Mouse (Mus musculus) heart, embryonic 15.5 days (tissue): ENCODE data around the gene Sox8. TPM values are rescaled to one million over a fixed set of nuclear protein-coding genes. Genes with fewer than 3 reads are reported as not detected.

ENCODE experiments used
- ATAC-seq: fragments of 200-750 bp; cut with Nextera tagmentation; replicated peaks from 2 replicates; pipeline ENCODE4 v1.8.0; 2017; ENCODE audit warnings: low read depth, moderate TSS enrichment; ENCODE audit not compliant: insufficient number of reproducible peaks, insufficient read depth, low FRiP score
- H3K27ac ChIP-seq: fragments of 300-500 bp; sonication (generic); 2 replicates; pipeline ENCODE4 v1.5.1; 2015; ENCODE audit warnings: mild to moderate bottlenecking, inconsistent platforms
- H3K27me3 ChIP-seq: fragments of 300-500 bp; sonication (generic); 2 replicates; pipeline ENCODE4 v1.6.1; 2015; ENCODE audit warnings: inconsistent platforms
- H3K36me3 ChIP-seq: fragments of 300-500 bp; sonication (generic); 2 replicates; pipeline ENCODE4 v1.6.1; 2015; ENCODE audit warnings: mild to moderate bottlenecking, inconsistent platforms
- H3K4me1 ChIP-seq: fragments of 300-500 bp; sonication (generic); replicated peaks from 2 replicates; pipeline ENCODE4 v1.6.1; 2015; ENCODE audit warnings: inconsistent platforms
- H3K4me2 ChIP-seq: fragments of 300-500 bp; sonication (generic); 2 replicates; pipeline ENCODE4 v1.6.1; 2015; ENCODE audit warnings: inconsistent platforms, mild to moderate bottlenecking, moderate library complexity
- H3K4me3 ChIP-seq: fragments of 300-500 bp; sonication (generic); 2 replicates; pipeline ENCODE4 v1.5.1; 2015; ENCODE audit warnings: mild to moderate bottlenecking, inconsistent platforms
- H3K9ac ChIP-seq: fragments of 300-500 bp; sonication (generic); 2 replicates; pipeline ENCODE4 v1.6.1; 2015; ENCODE audit warnings: mild to moderate bottlenecking, inconsistent platforms
- H3K9me3 ChIP-seq: fragments of 300-500 bp; sonication (generic); replicated peaks from 2 replicates; pipeline ENCODE4 v1.6.1; 2016; ENCODE audit warnings: inconsistent platforms
- WGBS: fragments of 180-500 bp; shearing (Covaris S2); methylation state at CpG from one replicate; pipeline ENCODE4 v1.1.7; 2015; ENCODE audit warnings: mixed read lengths; 5-methylcytosine and 5-hydroxymethylcytosine counted together
- polyA plus RNA-seq: library from polyadenylated mRNA; unstranded; fragments of >200 nt; fragmentation: Nextera tagmentation; extraction: Ambion mirVana; gene quantifications from 2 replicates; pipeline ENCODE4 v1.2.1, GENCODE M21; 2015

The Sox8 gene
- polyA plus RNA-seq, 1 experiment from 2014 or later, result 0.73 TPM

- Histone ChIP-seq H3K4me2 (no peak overlapping the region), H3K9ac (no peak overlapping the region), H3K4me3 (no peak overlapping the region), H3K4me1 (peaks cover 42% of the 10 kb centered on the region), H3K9me3 (no peaks in the 10 kb centered on the region), H3K27ac (no peak overlapping the region), H3K27me3 (peaks cover 45% of the 10 kb centered on the region), H3K36me3 (no peaks in the 10 kb centered on the region)
- WGBS, result 79% methylated on average over 13 of the region's 13 CpGs
- ATAC-seq, result no peak
Measured at GRCm38 (mm10) chr17:25567261-25567660, 3.2 kb downstream of the Sox8 start.

GRCm38 (mm10) chr17:25565860-25566600 is 4.5 kb downstream of the Sox8 start:
- Histone ChIP-seq H3K27ac (no peak overlapping the region), H3K9ac (no peak overlapping the region), H3K4me1 (peaks cover 42% of the 10 kb centered on the region), H3K9me3 (no peaks in the 10 kb centered on the region), H3K4me2 (no peak overlapping the region), H3K27me3 (peaks cover 40% of the 10 kb centered on the region), H3K4me3 (no peak overlapping the region), H3K36me3 (no peaks in the 10 kb centered on the region)
- WGBS, result 81% methylated on average over 17 of the region's 17 CpGs
- no peak for ATAC-seq

GRCm38 (mm10) chr17:25565244-25565643 is 5.2 kb downstream of the Sox8 start:
- no peak overlapping the region for H3K4me3 ChIP-seq
- H3K4me1 ChIP-seq, result peaks cover 42% of the 10 kb centered on the region
- no peak overlapping the region for H3K4me2 ChIP-seq
- no peak overlapping the region for H3K9ac ChIP-seq
- no peaks in the 10 kb centered on the region for H3K9me3 ChIP-seq
- 18% methylated on average over 6 of the region's 6 CpGs for WGBS
- no peak for ATAC-seq
- peaks cover 35% of the 10 kb centered on the region for H3K27me3 ChIP-seq
- H3K27ac ChIP-seq, result no peak overlapping the region
- no peaks in the 10 kb centered on the region for H3K36me3 ChIP-seq

- no peak for ATAC-seq
- H3K4me1 ChIP-seq, result peaks cover 35% of the 10 kb centered on the region
- H3K36me3 ChIP-seq, result no peaks in the 10 kb centered on the region
- WGBS, result 82% methylated on average over 5 of the region's 5 CpGs
- no peak overlapping the region for H3K9ac ChIP-seq
- no peak overlapping the region for H3K4me3 ChIP-seq
- H3K27ac ChIP-seq, result no peak overlapping the region
- H3K27me3 ChIP-seq, result peaks cover 28% of the 10 kb centered on the region
- no peaks in the 10 kb centered on the region for H3K9me3 ChIP-seq
- no peak overlapping the region for H3K4me2 ChIP-seq
Measured at GRCm38 (mm10) chr17:25564481-25564880, 6.0 kb downstream of the Sox8 start.

DNA sequence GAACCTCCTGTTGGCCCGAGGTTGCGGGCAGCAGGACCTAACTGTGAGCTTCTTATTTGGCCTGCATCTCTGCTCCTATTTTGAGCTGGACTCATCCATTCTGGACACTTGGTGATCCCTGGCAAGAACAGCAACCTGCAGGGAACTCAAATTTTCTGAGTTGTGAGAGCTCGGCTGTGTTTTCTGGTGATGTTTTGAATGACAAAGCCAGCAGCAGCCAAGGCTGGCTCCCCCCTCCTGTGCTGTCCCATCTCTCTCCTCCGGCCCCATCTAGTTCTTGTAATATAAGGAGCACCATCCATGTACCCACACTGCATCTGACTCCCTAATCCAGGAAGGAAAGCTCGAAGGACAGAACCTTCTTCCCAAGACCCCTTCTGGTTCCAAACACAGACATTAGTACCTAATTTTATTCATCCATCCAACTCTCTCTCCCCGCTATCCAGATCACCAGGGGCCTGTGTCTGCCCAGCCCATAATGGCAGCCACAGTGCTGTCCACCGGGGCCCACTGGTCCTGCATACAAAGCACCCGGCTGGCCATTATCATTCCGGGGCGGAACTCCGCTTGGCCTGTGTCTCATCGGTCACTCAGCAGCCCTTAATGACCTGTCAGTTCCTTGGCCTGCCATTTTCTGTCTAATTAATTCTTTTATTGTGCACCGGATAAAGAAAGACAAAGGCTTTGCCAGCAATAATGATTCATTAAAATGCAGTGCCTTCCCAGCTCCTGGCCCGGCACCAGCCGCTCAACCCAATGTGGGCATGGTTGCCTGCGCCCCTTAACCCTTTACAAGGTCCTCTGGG is 9.1 kb downstream of the Sox8 start:
- Histone ChIP-seq H3K27me3 (peaks cover 9% of the 10 kb centered on the region), H3K4me1 (peaks cover 36% of the 10 kb centered on the region), H3K4me2 (no peak overlapping the region), H3K9me3 (no peaks in the 10 kb centered on the region), H3K4me3 (no peak overlapping the region), H3K9ac (no peak overlapping the region), H3K27ac (0 out of 2 replicates have a peak overlapping the region, but pooled peaks have one; percentile 10), H3K36me3 (no peaks in the 10 kb centered on the region)
- 73% methylated on average over 16 of the region's 16 CpGs for WGBS
- no peak for ATAC-seq

- H3K27ac ChIP-seq, result 0 out of 2 replicates have a peak overlapping the region, but pooled peaks have one; percentile 10
- peak; percentile 23; the same call in 1 of the 2 replicates for ATAC-seq
Measured at GRCm38 (mm10) chr17:25560554-25561222, 9.8 kb downstream of the Sox8 start.

GRCm38 (mm10) chr17:25559634-25560033 is 10.9 kb downstream of the Sox8 start:
- Histone ChIP-seq H3K9ac (no peak overlapping the region), H3K27ac (no peak overlapping the region)
- 66% methylated on average over 4 of the region's 4 CpGs for WGBS

More at GRCm38 (mm10) chr17:25560554-25561222, 9.8 kb downstream of the Sox8 start:
- H3K36me3 ChIP-seq, result no peaks in the 10 kb centered on the region
- H3K4me3 ChIP-seq, result no peak overlapping the region
- 25% methylated on average over 5 of the region's 5 CpGs for WGBS
- H3K4me2 ChIP-seq, result no peak overlapping the region
- no peak overlapping the region for H3K9ac ChIP-seq
- peaks cover 9% of the 10 kb centered on the region for H3K27me3 ChIP-seq
- H3K9me3 ChIP-seq, result no peaks in the 10 kb centered on the region
- H3K4me1 ChIP-seq, result peaks cover 44% of the 10 kb centered on the region

DNA sequence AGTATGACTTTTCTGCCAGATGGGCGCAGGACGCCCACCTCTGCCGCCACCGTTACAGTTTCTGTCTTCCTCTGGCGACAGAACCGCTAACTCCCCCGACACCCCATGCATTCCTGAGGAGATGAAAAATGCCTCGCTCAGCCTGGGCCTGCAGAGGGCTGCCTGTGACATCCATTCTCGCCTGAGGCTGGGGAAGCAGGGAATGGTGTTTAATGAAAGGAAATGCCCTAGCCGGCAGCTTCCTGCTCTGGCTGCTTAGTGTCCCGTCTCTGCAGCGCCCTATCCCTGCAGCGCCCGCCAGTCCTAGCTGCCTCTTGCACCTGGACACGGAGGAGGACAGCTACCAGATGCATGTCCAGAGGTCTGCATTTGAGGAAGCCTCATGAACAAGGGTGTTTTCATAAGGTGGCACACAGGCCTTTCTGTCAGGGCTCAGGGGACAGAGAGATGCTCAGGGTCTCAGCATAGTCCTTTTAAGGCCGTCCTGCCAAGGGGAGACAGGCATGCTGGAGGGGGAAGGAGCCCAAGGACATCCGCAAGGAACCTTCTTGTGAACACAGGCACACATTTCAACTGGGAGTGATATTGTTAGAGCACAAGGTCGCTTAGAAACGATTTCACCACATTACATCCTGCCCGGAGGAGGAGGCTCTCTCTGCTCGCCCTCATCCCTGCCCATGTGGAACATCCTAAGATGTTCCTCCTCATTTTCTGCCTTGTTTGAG is 13.7 kb downstream of the Sox8 start:
- peak overlapping the region; percentile 61 for H3K4me2 ChIP-seq
- H3K9me3 ChIP-seq, result no peaks in the 10 kb centered on the region
- 14% methylated on average over 21 of the region's 21 CpGs for WGBS
- no peak for ATAC-seq
- peaks cover 12% of the 10 kb centered on the region for H3K27me3 ChIP-seq
- peaks cover 35% of the 10 kb centered on the region for H3K4me1 ChIP-seq
- peak overlapping the region; percentile 38 for H3K4me3 ChIP-seq
- no peak overlapping the region for H3K27ac ChIP-seq
- H3K9ac ChIP-seq, result peak overlapping the region; percentile 33; the same call in 1 of the 2 replicates
- H3K36me3 ChIP-seq, result no peaks in the 10 kb centered on the region

More at GRCm38 (mm10) chr17:25559634-25560033, 10.9 kb downstream of the Sox8 start:
- no peak for ATAC-seq
- Histone ChIP-seq H3K4me1 (peaks cover 44% of the 10 kb centered on the region), H3K27me3 (peaks cover 9% of the 10 kb centered on the region), H3K4me2 (no peak overlapping the region), H3K4me3 (no peak overlapping the region), H3K36me3 (no peaks in the 10 kb centered on the region), H3K9me3 (no peaks in the 10 kb centered on the region)

DNA sequence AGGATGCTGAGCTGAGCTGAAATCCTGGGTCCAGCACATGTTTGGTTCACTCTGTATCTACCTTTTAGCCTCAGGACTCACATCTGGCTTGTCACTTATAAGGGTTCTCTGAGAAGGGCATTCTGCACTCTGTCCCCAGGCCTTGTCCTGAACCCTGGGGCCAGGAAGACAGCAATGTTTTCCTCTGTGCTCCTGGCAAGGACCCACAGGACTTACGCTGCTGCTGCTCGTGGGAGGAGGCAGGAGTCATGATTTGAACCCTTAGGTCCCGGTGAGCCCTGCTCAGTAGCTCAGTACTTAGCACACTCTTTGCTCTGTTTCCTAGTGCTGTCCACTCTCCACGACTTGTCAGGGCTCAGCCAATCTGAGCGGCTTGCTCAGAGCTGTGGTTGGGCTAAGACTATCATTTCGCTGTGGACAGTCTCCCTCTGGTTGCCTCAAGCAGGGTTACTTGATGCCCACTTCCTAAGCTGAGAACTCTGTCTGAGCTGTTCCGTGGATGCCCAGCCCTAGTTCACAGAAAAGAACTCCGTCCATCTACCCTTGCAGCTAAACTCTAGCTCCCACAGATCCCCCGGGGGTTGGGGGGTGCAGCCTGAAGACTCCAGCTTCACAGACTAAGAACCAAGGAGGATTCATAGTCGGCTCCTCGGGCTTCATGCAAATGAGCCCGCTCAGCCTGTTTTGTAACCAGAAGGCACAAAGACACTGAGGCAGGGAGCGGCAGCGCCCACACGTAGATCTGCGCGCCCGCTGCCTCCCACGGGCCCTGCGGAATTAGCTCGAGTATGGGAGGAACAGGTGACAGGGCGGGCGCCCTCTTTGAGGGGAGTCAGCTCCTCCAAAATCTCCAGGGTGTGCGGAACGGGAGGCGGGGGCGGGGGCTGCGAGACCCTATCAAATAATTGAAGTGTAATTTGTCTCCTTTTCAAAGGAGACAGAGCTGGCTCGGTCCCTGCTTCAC is 14.5 kb downstream of the Sox8 start:
- 12% methylated on average over 29 of the region's 29 CpGs for WGBS
- no peaks in the 10 kb centered on the region for H3K36me3 ChIP-seq
- H3K4me2 ChIP-seq, result peak overlapping the region; percentile 61
- 0 out of 2 replicates have a peak, but pooled peaks have one; percentile 31 for ATAC-seq
- H3K9ac ChIP-seq, result peak overlapping the region; percentile 33; the same call in 1 of the 2 replicates
- H3K4me3 ChIP-seq, result peak overlapping the region; percentile 38
- H3K27ac ChIP-seq, result no peak overlapping the region
- peaks cover 28% of the 10 kb centered on the region for H3K4me1 ChIP-seq
- no peaks in the 10 kb centered on the region for H3K9me3 ChIP-seq
- H3K27me3 ChIP-seq, result peaks cover 18% of the 10 kb centered on the region

- Histone ChIP-seq H3K27ac (no peak overlapping the region; the same call in 1 of the 2 replicates), H3K9ac (0 out of 2 replicates have a peak overlapping the region, but pooled peaks have one; percentile 25), H3K4me2 (no peak overlapping the region), H3K36me3 (no peaks in the 10 kb centered on the region), H3K4me3 (no peak overlapping the region), H3K9me3 (no peaks in the 10 kb centered on the region), H3K27me3 (peaks cover 18% of the 10 kb centered on the region), H3K4me1 (peaks cover 22% of the 10 kb centered on the region)
- 44% methylated on average over 3 of the region's 3 CpGs for WGBS
- ATAC-seq, result 0 out of 2 replicates have a peak, but pooled peaks have one; percentile 39
Measured at GRCm38 (mm10) chr17:25555159-25555558, 15.3 kb downstream of the Sox8 start.
